Mouse (Mus musculus): ENCODE results near the gene Rac2.

GRCm38 (mm10) chr15:78597729-78598128, 25.1 kb upstream of the Rac2 start:
- TF ChIP-seq POLR2AphosphoS2 (IDR thresholded peaks at IDR 0.05; ENCODE audit: low read depth, low read length): no peak
- no peak for TF ChIP-seq CTCF (conservative IDR thresholded peaks at IDR 0.05 in 1 of 2, IDR thresholded peaks at IDR 0.05 in 1 of 2; ENCODE audit: low read depth in 2 of 2, low read length in 2 of 2)
- TF ChIP-seq MEF2A (IDR thresholded peaks at IDR 0.05; ENCODE audit: borderline replicate concordance, low read depth, low read length): no peak
- TF ChIP-seq NELFE (IDR thresholded peaks at IDR 0.05; ENCODE audit: low read depth, low read length): peak; percentile 50; the same call in 1 of the 2 replicates

Measured in CH12.LX (cell line).